Mouse (Mus musculus) adrenal gland, adult 2 months (tissue): ENCODE results near the gene Med9. TPM values are rescaled to one million over a fixed set of nuclear protein-coding genes. Genes with fewer than 3 reads are reported as not detected.
"Not testable (repeated sequence)": the region's sequence is repeated elsewhere in the genome, so short reads cannot be mapped to it uniquely, and the experiment has no call there.

ENCODE experiments used
- DNase-seq: peaks from one replicate; pipeline ENCODE4 v3.0.0; 2021
- polyA plus RNA-seq: library from polyadenylated mRNA; depleted of rRNA; stranded (reverse); fragments of >200 nt; gene quantifications from 2 replicates; pipeline ENCODE4 v1.2.3, GENCODE M21; 2012
- total RNA-seq, 2 experiments: library from RNA; stranded (reverse); gene quantifications; 2 replicates each; pipeline ENCODE4 v1.2.3; 2021

The Med9 gene
- total and polyA plus RNA-seq, 3 experiments: 23.4 to 47.6 (median 32.5) TPM

DNA sequence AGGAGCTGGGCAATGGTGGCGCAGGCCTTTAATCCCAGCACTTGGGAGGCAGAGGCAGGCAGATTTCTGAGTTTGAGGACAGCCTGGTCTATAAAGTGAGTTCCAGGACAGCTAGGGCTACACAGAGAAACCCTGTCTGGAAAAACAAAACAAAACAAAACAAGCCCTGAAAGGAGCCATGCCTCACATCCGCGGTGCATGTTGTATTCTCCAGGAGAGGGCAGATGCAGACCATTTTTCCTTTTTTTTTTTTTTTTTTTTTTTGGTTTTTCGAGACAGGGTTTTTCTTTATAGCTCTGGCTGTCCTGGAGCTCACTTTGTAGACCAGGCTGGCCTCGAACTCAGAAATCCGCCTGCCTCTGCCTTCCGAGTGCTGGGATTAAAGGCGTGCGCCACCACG lies 3.2 kb upstream of the Med9 start:
- not testable (repeated sequence) for DNase-seq

DNA sequence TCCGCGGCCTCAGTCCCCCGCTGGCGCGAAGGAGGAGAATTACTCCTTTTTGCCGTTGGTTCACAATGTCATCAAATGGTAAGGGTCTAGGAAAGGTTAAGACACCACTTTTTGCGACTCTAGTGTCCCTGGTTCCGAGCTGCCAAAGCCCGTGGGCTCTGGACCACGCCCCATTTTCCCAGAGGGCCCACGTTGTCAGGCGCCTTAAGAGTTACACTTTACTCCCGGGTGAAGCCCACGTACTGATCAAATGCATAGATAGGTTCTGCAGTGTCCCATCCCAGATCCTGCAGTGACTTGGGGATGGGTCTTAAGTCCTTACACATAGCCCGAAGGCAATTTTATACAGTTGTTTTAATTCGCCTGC lies 378 bp downstream of the Med9 start:
- no peak for DNase-seq

DNA sequence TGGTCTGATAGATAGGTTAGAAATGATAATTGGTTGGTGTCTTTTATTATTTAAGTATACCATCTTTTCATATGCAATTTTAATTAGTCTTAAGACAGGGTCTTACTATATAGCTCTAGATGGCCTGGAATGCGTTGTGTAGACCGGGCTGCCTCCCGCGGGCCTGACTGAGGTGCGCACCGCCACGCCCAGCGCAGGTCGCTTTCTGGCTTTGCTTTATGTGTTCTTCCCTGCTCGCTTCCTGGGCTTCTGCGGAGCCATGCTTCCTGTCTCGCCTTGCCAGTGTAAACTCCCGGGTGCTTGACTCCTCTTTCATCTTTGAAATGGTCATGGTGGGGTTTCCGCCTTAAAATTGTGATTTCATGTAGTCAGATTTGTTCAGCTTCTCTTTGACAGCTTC lies 4.9 kb downstream of the Med9 start:
- no peak for DNase-seq

DNA sequence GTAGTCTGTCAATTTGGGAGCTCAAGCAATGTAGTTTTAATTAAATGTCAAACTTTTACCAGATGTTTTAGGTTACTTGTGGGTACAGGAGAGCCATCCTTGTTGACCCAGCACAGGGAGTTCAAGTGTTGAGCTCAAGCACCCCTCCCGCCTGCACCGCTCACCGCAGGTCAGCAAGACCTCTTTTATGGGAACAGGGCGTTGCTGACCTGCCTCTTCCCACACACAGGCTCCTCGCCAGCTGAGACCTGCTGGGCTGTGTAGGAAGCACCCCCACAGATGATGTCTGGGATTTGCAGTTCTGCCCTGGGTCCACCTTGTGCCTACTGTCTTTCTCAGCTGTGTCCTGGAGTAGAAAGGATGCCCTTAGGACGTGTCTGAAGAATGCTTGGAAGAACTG lies 8.7 kb downstream of the Med9 start:
- no peak for DNase-seq

DNA sequence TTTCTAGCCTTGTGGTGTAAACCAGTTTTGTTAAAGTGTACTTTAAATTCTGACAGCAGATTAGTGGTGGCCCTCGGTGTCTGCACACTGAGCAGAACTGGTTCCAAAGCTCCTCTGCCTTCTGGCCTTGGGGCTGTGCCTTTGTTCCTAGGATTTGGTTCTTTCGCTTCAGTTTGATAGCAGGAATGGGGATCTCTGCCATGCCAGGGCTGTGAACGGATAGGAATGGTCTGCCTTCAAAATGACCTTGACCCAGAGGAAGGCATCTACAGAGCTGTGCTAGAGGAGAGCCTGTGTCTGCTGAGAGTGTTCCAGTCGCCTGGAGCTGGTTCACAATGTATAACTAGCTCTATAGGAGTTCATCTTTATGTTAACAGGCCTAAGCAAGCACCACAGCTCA lies 11.4 kb downstream of the Med9 start:
- DNase-seq: peak; percentile 47

DNA sequence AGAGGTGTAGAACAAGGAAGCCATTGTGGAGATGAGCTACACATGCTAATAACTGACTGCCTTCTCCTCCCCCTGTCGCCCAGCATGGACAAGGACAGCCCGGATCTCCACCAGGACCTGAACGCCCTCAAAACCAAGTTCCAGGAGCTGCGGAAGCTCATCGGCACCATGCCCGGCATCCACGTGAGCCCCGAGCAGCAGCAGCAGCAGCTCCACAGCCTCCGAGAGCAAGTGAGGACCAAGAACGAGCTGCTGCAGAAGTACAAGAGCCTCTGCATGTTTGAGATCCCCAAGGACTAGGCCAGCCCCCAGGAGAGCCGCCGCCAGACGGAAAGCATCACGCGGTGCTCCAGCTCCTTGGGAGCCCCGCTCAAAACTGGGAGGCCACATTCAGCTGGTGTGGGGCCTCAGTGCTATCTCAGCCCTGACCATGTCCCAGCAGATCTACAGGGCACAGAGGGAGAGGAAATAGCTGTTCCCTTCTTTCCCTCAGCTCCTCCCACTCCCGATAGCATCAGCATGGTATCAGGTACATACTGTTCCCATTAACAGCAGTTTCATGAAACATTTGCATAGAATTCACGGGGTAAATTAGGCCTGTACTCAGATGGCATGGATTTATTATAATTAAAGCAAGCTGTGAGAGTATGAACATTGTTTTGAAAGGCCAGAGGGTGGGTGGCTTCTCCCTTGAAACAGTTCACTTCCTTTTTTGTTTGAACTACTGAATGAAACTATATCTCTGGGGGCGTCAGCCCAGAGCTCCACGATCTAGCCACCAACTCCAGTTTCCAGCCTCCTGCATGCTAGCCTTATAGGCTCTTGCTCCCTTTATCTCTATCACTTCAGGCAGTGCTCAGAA lies 12.7 kb downstream of the Med9 start:
- no peak for DNase-seq

DNA sequence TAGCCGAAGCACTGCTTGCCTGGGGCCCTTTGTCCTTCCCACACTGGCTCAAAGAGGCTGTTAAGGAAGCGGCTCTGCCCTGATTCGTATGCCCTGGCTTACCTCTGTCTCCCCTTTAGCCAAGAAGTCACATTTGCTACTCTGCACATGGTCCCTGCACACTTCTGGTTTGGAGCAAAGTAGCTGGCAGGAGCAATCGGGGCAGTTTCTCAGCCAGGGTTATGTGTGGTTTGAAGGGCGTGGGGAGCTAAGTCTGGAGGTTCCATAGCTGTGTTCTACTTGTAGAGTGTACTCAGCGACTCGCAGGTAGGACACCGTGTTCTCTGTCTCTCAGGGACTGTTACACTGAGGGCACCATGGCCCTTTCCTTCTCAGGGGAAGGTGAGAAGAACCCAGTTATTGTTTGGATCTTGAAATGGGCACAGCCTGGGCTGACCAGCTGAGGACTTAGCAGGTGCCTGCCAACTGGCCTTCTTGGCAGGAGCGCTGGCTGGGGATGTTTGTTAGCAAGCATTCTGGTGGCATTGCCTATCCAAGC lies 13.4 kb downstream of the Med9 start:
- no peak for DNase-seq

DNA sequence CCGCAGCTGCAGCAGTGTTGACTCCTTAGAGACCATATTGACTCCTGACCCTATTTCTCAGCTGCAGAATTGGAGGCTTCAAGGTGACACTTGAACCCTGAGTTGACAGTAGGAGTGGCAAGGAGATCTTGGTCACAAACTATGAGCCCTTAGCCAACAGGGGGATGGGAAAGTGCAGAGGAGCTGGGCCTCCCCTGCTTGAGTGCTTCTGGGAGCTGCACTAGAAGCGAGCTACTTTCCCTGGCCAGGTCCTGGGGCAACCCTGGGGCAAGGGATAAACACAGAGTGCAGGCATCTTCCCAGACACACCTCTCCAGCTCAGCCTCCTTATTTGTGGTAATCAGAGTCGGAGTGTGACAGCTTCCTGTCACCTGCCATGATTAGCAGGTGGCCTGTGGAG lies 14.6 kb downstream of the Med9 start:
- DNase-seq: no peak

DNA sequence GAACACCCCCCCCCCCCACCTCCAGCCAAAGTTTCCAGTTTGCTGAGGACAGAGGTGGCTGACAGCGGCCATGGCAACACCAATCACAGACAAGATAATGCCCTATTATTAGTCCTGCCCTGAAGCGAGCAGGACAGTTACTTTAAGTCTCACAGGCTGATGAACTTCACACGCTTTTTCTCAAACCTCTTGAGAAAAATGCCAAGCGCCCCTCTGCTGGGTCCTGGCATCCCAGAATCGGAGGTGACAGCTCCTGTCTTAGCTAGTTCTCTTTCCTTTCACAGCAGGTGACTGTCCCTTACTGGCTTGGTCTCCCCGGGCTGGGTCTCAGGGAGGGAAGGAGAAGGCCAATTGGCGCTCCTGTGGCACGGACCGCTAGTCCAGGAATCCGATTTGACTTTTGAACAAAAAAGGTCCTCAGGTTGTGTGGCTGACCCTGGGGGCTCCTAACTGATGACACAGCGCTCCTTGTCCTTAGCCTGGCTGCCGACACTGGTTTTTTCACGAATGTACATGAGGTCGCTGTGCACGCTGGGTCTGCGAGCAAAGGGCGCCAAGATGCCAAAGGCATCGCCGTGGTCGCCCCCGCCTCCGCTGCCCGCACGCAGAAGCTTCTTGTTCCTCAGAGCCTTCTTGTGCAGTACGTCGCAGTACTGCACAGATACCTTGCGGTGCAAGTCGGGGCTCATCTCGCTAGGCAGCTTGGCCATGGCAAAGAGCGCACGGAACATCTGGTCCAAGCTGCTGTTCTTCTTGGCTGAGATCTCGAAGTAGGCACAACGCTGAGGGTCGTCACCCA lies 15.6 kb downstream of the Med9 start:
- peak; percentile 30 for DNase-seq

DNA sequence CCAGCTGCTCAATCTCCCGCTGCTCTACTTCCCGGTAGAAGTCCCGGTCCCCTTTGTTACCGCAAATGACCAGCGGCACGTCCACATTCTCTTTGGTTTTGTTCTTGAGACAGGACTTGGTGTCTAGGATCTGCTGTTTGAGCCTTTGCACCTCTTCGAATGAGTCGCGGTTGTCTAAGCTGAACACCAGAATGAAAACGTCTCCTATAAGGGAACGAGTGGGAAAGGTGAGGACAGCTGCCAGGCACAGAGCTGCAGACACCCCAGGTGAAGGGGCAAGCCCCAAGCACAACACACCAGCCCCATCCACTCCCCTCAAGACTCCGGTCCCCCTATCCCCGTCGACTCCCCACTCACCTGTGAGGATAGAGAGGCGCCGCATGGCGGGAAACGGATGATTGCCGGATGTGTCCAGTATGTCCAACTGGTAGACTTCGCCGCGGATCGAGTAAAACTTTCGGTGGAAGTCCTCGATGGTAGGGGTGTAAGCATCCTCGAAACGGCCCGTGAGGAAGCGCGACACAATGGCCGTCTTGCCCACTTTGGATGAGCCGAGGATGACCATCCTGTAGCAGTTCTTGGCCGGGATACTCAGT lies 16.3 kb downstream of the Med9 start:
- DNase-seq: no peak

DNA sequence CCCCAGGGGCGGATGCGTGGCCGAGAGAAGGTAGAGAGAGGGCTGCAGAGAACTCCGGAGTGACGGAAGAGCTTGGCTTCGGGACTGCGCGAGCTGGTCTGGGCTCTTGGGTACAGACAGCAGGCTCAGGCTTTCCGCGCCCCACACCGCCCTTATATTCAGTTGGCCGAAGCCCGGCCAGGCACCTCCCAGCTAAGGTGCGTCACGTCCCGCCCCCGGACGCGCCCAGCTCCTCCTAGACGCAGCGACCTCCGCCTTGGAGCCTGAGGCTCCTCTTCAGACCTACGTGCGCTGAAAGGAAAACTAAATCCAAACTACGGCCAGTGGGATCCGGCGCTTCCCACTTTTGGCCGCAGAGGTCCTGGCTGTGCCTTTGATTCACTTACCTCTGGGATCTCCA lies 16.8 kb downstream of the Med9 start, which contains the start of gene Rasd1:
Gene Rasd1, minus strand, starts transcription at position 127 of the 400 bp plus-strand sequence.
- peak; percentile 94 for DNase-seq

DNA sequence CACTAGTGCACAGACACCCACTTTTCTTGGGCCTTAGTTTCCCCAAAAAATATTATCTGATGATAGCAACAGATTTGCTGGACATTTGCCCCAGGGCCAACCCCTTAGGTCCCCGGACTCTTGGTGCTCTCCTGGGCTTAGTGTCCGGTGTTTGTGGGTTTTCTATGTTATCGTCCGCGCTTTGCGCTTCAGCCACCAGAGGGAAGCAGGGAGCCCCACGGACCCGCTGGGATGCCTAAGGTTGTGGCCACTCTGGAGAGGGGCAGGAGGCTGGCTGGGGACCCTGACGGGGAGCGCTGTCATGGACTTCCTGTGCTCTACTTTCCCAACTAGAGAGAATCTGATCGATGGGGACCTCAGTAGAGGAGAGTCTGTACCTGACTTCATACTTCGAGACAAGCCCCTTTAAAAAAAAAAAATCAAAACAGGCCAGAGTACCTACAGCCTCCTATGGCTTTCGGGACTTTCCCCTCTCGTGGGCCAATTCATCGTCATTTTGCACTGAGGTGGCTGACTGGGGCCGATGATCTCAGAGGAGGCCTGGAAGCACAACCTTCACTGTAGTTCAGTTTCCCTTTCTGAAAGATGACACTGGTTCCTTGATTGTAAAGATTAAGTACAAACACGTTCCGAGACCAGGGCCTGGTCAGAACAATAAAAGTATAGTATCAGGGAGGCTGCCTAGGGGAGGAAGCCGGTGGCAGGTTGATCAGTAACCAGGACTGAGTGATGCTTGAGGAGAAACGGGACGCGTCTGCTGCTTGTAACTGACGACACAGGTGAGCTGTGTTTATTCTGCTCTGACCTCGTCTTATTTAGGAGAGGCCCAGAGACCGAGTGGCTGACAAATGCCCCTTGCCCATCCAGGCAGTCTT lies 17.5 kb downstream of the Med9 start:
- DNase-seq: peak; percentile 88

DNA sequence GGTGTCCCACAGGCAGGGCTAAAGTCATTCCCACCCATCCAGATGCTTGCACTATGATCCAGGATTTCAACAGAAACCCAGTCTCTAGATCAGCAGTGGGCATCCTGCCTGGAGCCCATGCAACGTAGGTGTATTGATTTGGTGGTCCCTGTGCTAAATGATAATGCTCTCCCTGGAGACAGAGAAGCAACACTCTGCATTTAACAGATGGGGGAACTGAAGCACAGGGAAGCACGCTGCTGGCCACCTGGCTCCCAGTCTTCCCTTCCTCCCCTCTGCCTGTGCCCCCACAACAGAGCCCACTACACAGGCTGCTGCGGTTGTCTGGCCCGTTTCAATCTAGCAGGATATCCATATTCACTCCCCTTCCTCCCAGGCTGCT lies 18.1 kb downstream of the Med9 start:
- no peak for DNase-seq

DNA sequence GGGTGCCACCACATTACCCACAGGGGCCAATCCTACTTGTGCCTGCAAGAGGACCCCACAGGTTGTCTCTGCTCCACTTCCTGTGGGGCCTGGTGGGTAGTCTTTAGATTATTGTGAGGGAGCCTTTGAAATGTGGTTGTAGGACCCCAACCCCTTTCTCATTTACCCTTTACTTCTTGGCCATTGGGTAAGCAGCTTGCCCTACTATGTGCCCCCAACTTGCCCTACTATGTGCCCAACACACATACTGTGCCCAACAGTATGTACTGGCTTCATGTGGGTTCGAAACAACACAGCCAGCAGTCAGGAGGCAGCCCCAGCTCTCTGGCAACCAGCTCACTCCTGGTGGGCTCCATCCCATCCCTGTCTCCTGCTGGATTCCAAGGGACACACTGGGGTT lies 19.8 kb downstream of the Med9 start:
- DNase-seq: no peak

DNA sequence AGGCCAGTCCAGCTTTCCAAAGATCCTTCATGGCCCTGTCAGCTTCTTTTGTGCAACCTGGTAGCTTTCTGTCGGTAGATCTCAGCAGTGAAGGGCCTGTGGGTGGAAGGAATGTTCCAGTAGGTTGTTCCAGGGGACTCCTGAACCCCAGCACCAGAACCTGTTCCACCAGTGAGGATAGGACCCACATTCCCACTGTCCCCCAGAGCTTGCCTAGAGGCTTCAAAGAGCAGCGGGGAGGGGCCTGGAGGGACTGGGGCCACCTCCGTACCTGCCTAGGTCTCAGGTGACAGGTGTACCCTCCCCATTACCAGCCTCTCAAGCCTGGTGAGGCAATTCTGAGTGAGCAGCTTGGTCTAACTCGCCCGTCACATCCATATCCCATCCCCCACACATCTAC lies 22.8 kb downstream of the Med9 start:
- no peak for DNase-seq

DNA sequence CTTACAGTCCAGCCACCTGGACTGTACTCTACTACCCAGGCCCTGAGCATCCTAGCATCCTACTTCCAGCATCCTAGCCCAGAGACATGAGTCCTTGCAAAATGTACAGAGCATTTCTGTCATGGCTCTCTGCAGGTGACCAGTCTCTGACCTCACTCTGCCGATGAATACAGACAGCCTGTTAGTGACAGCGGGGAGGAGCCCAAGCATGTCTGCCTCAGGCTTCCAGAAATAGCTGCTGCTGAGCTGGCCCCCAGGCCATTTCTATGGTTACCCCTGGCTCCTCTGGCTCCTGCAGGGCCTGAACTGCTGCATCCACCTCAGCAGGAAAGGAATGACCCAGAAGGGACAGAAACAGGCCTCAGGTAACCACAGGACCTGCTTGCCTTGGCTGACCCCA lies 23.7 kb downstream of the Med9 start:
- no peak for DNase-seq

DNA sequence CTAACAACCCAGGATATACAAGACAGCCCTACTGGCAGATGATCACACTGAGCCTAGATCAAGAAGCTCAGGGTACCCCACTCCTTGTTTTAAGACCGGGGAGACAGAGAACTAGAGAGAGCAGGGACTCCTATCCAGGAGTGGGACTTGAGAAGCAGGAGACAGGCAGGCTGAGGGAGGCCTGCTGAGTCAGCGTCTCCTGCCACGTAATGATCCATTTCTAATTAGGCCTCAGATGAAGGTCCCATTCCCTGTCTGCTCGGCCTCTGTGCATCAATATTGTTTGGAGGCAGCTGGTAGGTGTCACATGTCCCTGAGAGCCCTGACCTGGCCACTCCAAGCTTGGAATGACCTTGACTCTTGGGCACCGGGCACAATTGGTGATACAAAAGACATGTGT lies 25.4 kb downstream of the Med9 start:
- DNase-seq: no peak

DNA sequence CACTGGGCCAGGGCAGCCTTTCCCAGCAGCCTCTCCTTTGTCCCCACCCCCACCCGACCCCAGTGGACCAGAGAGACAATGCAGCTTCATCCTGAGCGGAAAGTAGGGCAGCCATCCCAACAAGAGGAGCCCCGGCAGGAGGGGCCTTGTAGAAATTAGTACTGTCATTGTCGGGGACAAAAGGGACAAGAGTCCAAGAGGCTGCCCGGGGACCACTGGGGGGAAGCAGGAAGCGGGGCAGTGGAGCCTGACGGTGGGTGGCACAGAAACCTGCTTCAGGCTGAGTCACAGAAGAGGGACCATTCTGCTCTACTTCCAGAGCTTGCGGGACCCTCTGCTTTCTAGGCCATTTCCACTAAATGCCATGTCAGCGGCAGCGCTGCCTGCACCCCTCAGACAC lies 27.2 kb downstream of the Med9 start:
- DNase-seq: no peak

DNA sequence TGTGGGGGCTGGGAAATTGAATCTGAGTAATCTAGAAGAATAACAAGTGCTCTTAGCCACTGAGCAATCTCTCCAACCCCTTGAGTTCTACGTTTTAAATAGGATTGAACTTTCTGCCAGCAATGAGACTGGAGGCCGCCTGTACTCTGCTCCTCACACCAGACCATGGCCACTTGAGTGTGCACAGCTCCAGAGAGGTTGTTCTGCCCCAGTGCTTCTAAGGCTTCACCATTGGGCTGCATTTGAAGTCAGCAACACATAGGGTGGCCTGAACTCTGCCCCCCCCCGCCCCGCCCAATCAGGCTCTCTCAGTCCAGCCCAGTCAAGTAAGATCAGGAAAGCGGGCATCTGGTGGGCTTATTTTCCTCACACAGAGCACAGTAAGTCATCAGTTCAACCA lies 29.8 kb downstream of the Med9 start:
- no peak for DNase-seq

DNA sequence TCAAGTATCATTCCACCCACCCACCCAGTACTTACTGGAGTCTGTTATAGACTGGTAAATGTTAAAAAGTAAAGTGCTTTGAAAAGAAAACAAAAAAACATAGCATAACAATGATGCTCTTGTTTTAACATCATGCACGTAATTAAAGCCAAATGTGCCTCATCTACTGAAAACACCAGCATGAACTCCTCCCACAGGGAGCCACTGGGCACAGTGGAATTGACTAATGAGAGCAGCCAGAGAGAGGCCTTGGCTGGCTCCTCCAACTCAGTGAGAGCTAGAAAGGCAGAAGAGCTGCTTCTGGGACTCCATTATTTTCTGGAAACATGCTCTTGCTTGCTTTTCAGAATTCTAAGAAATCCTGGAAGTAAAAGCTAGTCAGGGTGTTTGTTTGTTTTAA lies 41.4 kb downstream of the Med9 start:
- DNase-seq: no peak

DNA sequence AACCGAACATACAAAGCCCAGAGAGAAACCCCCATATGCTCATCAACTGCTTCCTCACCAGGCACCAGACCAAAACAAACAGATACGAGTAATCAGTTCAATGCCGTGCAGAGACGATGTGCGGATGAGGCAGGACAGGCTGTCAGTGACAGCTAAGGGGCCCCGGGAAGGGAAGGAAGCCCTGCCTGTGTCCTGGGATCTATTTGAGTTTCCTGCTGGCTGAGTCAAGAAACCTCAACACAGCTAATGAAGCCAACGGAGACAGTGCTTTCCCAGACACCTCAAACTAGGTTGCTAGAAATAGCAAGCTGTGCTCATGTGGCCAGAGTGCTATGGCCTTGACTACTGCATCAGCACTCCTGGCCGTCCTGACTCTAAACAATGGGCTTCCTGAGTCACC lies 43.4 kb downstream of the Med9 start:
- peak; percentile 15 for DNase-seq

DNA sequence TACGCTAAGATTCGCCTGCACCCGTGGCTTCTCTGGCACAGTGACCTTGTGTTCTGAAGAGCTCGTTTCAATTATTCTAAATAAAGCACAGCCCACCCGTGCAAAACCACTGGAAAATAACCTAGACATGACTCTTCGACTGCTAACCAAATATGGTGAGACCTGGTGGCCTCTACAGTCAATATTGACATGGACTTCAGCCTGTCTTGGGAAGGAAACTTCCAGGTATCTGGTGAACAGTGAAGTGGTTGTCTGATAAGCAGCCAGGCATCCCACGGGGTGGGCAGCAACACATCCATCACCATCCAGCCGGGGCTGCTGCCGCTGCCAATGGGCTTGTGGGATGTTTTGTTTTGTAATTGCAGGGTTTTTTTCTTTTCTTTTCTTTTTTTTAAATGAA lies 46.3 kb downstream of the Med9 start:
- DNase-seq: no peak
